8 mouse cellular contexts compared by ENCODE assay signal in genomic region chr3:93555878-93556254, GRCm38 (mm10). TPM values are rescaled to one million over a fixed set of nuclear protein-coding genes. Genes with fewer than 3 reads are reported as not detected.
DNase-seq lines count a peak whose midpoint lies in the region; ATAC-seq lines count a peak whose summit lies in the region.

No protein-coding gene starts in this region.

- H3K9me3 ChIP-seq in embryonic facial prominence, embryonic 11.5 days (replicated peaks; ENCODE audit: control insufficient read depth, low read length): no peaks in the 10 kb centered on the region
- no peaks in the 10 kb centered on the region for H3K9me3 ChIP-seq in heart, embryonic 12.5 days (replicated peaks)
- H3K9me3 ChIP-seq in kidney, embryonic 16.5 days (ENCODE audit: low read length): no peaks in the 10 kb centered on the region
- H3K9me3 ChIP-seq in stomach, embryonic 14.5 days (ENCODE audit: control insufficient read depth, low read depth, low read length): no peaks in the 10 kb centered on the region

- peak; percentile 26 for DNase-seq in thymus, postnatal 14 days
- no peak for DNase-seq in thymus, postnatal 25 days
- peak; percentile 28 for DNase-seq in embryonic facial prominence, embryonic 11.5 days (ENCODE audit: low spot score)
- peak; percentile 80 for DNase-seq in lung, postnatal 25 days (ENCODE audit: low spot score)
- no peak for DNase-seq in spleen, adult 12 weeks (ENCODE audit: low spot score)

- no peaks in the 10 kb centered on the region for H3K27me3 ChIP-seq in embryonic facial prominence, embryonic 11.5 days (ENCODE audit: control insufficient read depth, insufficient read depth, low read length)
- H3K27me3 ChIP-seq in heart, embryonic 12.5 days (replicated peaks): no peaks in the 10 kb centered on the region
- H3K27me3 ChIP-seq in kidney, embryonic 16.5 days (ENCODE audit: insufficient read depth, low read length): no peaks in the 10 kb centered on the region
- H3K27me3 ChIP-seq in stomach, embryonic 14.5 days (ENCODE audit: control insufficient read depth, insufficient read depth, low read length): no peaks in the 10 kb centered on the region

- H3K27ac ChIP-seq in embryonic facial prominence, embryonic 11.5 days (replicated peaks; ENCODE audit: low read depth, low read length): no peak overlapping the region; the same call in 1 of the 2 replicates
- peak overlapping the region; percentile 87 for H3K27ac ChIP-seq in heart, embryonic 12.5 days (ENCODE audit: poor library complexity, severe bottlenecking)
- H3K27ac ChIP-seq in kidney, embryonic 16.5 days (ENCODE audit: low read length): peak overlapping the region; percentile 95
- peak overlapping the region; percentile 83; the same call in 1 of the 2 replicates for H3K27ac ChIP-seq in stomach, embryonic 14.5 days (ENCODE audit: low read length)

- H3K4me1 ChIP-seq in embryonic facial prominence, embryonic 11.5 days (ENCODE audit: control insufficient read depth, insufficient read depth, low read length): no peaks in the 10 kb centered on the region
- H3K4me1 ChIP-seq in heart, embryonic 12.5 days (replicated peaks): peaks cover 18% of the 10 kb centered on the region
- H3K4me1 ChIP-seq in kidney, embryonic 16.5 days (ENCODE audit: insufficient read depth, low read length): peaks cover 29% of the 10 kb centered on the region
- peaks cover 14% of the 10 kb centered on the region for H3K4me1 ChIP-seq in stomach, embryonic 14.5 days (ENCODE audit: control insufficient read depth, insufficient read depth, low read length)

- H3K36me3 ChIP-seq in embryonic facial prominence, embryonic 11.5 days (replicated peaks; ENCODE audit: control insufficient read depth, insufficient read depth, low read depth, low read length): no peaks in the 10 kb centered on the region
- 0 out of 2 replicates have a peak, but pooled peaks cover 1% of the 10 kb centered on the region for H3K36me3 ChIP-seq in heart, embryonic 12.5 days
- H3K36me3 ChIP-seq in kidney, embryonic 16.5 days (ENCODE audit: insufficient read depth, low read length): peaks cover 1% of the 10 kb centered on the region; the same call in 1 of the 2 replicates
- H3K36me3 ChIP-seq in stomach, embryonic 14.5 days (ENCODE audit: control insufficient read depth, insufficient read depth, low read length): no peaks in the 10 kb centered on the region; the same call in 1 of the 2 replicates

- WGBS in embryonic facial prominence, embryonic 11.5 days: 15% methylated on average over 2 of the region's 2 CpGs
- WGBS in heart, embryonic 12.5 days: 11% methylated on average over 2 of the region's 2 CpGs
- 7% methylated on average over 2 of the region's 2 CpGs for WGBS in kidney, embryonic 16.5 days
- 17% methylated on average over 2 of the region's 2 CpGs for WGBS in stomach, embryonic 14.5 days

- H3K4me3 ChIP-seq in embryonic facial prominence, embryonic 11.5 days (ENCODE audit: low read depth, low read length): peak overlapping the region; percentile 59
- peak overlapping the region; percentile 85 for H3K4me3 ChIP-seq in heart, embryonic 12.5 days
- H3K4me3 ChIP-seq in kidney, embryonic 16.5 days (ENCODE audit: low read length): peak overlapping the region; percentile 67
- peak overlapping the region; percentile 58 for H3K4me3 ChIP-seq in stomach, embryonic 14.5 days (ENCODE audit: low read depth, low read length)

- H3K9ac ChIP-seq in embryonic facial prominence, embryonic 11.5 days (replicated peaks; ENCODE audit: low read length): peak overlapping the region; percentile 77
- H3K9ac ChIP-seq in heart, embryonic 12.5 days: peak overlapping the region; percentile 89
- peak overlapping the region; percentile 90 for H3K9ac ChIP-seq in kidney, embryonic 16.5 days (replicated peaks; ENCODE audit: low read length)
- H3K9ac ChIP-seq in stomach, embryonic 14.5 days (replicated peaks; ENCODE audit: low read depth, low read length): peak overlapping the region; percentile 58

- ATAC-seq in embryonic facial prominence, embryonic 11.5 days (replicated peaks; ENCODE audit: insufficient number of reproducible peaks, low FRiP score, low TSS enrichment, low read depth): no peak
- peak; percentile 71 for ATAC-seq in heart, embryonic 12.5 days (ENCODE audit: insufficient number of reproducible peaks, low FRiP score)
- peak; percentile 55; the same call in 1 of the 2 replicates for ATAC-seq in kidney, embryonic 16.5 days (ENCODE audit: low FRiP score, low TSS enrichment)
- no peak for ATAC-seq in stomach, embryonic 14.5 days (ENCODE audit: insufficient number of reproducible peaks, insufficient read depth, low FRiP score, low read depth)

- peak overlapping the region; percentile 91 for H3K4me2 ChIP-seq in embryonic facial prominence, embryonic 11.5 days (ENCODE audit: low read depth, low read length)
- peak overlapping the region; percentile 90 for H3K4me2 ChIP-seq in heart, embryonic 12.5 days
- H3K4me2 ChIP-seq in kidney, embryonic 16.5 days (replicated peaks; ENCODE audit: low read depth, low read length): peak overlapping the region; percentile 82
- peak overlapping the region; percentile 78 for H3K4me2 ChIP-seq in stomach, embryonic 14.5 days (replicated peaks; ENCODE audit: low read depth, low read length)

RNA-seq across cellular contexts. Expression of gene S100a10, which starts 1.0 kb away (rescaled TPM):
- polyA plus RNA-seq in embryonic facial prominence, embryonic 11.5 days (2014; fragmentation: Nextera tagmentation; extraction: Ambion mirVana): 224 and 236 TPM in 2 replicates
- 186 and 199 TPM in 2 replicates for polyA plus RNA-seq in heart, embryonic 12.5 days (2016; fragmentation: Nextera tagmentation; extraction: Ambion mirVana)
- 487 TPM in 2 replicates for polyA plus RNA-seq in kidney, embryonic 16.5 days (2015; fragmentation: Nextera tagmentation; extraction: Ambion mirVana)
- 430 TPM in 2 replicates for polyA plus RNA-seq in stomach, embryonic 14.5 days (2014; fragmentation: Nextera tagmentation; extraction: Ambion mirVana)

RNA-seq across cellular contexts. Expression of gene S100a11, which starts 35.6 kb away (rescaled TPM):
- polyA plus RNA-seq in embryonic facial prominence, embryonic 11.5 days (2014; fragmentation: Nextera tagmentation; extraction: Ambion mirVana): 525 TPM in 2 replicates
- 860 and 874 TPM in 2 replicates for polyA plus RNA-seq in heart, embryonic 12.5 days (2016; fragmentation: Nextera tagmentation; extraction: Ambion mirVana)
- 1,206 and 1,400 TPM in 2 replicates for polyA plus RNA-seq in kidney, embryonic 16.5 days (2015; fragmentation: Nextera tagmentation; extraction: Ambion mirVana)
- 1,750 and 1,785 TPM in 2 replicates for polyA plus RNA-seq in stomach, embryonic 14.5 days (2014; fragmentation: Nextera tagmentation; extraction: Ambion mirVana)

Comparison
In these comparisons a context has a peak if more than half of its experiments do, and no peak if none do; other contexts are left out.
1. DNase-seq: peak in thymus, postnatal 14 days (single experiment), embryonic facial prominence, embryonic 11.5 days (single experiment) and lung, postnatal 25 days (single experiment); none in thymus, postnatal 25 days (single experiment) and spleen, adult 12 weeks (single experiment).
2. ATAC-seq: peak in heart, embryonic 12.5 days (single experiment) and kidney, embryonic 16.5 days (single experiment); none in embryonic facial prominence, embryonic 11.5 days (single experiment) and stomach, embryonic 14.5 days (single experiment).
3. Peak in every context shown above with its lines, with median percentiles within 50 percentile points of each other: H3K4me2 ChIP-seq, H3K4me3 ChIP-seq and H3K9ac ChIP-seq.